Mouse (Mus musculus) stomach, postnatal 0 days (tissue): ENCODE results near the gene Gm16181. TPM values are rescaled to one million over a fixed set of nuclear protein-coding genes. Genes with fewer than 3 reads are reported as not detected.

ENCODE experiments used
- ATAC-seq: fragments of 200-750 bp; cut with Nextera tagmentation; 2 replicates; pipeline ENCODE4 v1.8.0; 2017; ENCODE audit not compliant: low FRiP score, low TSS enrichment
- DNase-seq: peaks from one replicate; pipeline ENCODE4 v3.0.0-alpha.2; 2016; ENCODE audit warnings: low spot score
- H3K27ac ChIP-seq: fragments of 300-500 bp; sonication (generic); replicated peaks from 2 replicates; pipeline ENCODE4 v1.5.1; 2014; ENCODE audit warnings: mild to moderate bottlenecking, control low read depth
- H3K27me3 ChIP-seq: fragments of 300-500 bp; sonication (generic); 2 replicates; pipeline ENCODE4 v1.6.1; 2014; ENCODE audit warnings: low read length; ENCODE audit not compliant: control insufficient read depth, insufficient read depth
- H3K36me3 ChIP-seq: fragments of 300-500 bp; sonication (generic); 2 replicates; pipeline ENCODE4 v1.6.1; 2014; ENCODE audit warnings: low read length, mixed read lengths; ENCODE audit not compliant: control insufficient read depth, insufficient read depth
- H3K4me1 ChIP-seq: fragments of 300-500 bp; sonication (generic); replicated peaks from 2 replicates; pipeline ENCODE4 v1.6.1; 2014; ENCODE audit warnings: antibody characterized with exemption; ENCODE audit not compliant: control insufficient read depth, insufficient read depth
- H3K4me2 ChIP-seq: fragments of 300-500 bp; sonication (generic); replicated peaks from 2 replicates; pipeline ENCODE4 v1.6.1; 2014; ENCODE audit warnings: low read depth, mild to moderate bottlenecking, control low read depth, moderate library complexity
- H3K4me3 ChIP-seq: fragments of 300-500 bp; sonication (generic); 2 replicates; pipeline ENCODE4 v1.5.1; 2014; ENCODE audit warnings: low read depth, low read length, control low read depth
- H3K9ac ChIP-seq: fragments of 300-500 bp; sonication (generic); 2 replicates; pipeline ENCODE4 v1.6.1; 2014; ENCODE audit warnings: mild to moderate bottlenecking, low read length, control low read depth, mixed read lengths
- H3K9me3 ChIP-seq: fragments of 300-500 bp; sonication (generic); 2 replicates; pipeline ENCODE4 v1.6.1; 2016; ENCODE audit warnings: low read length; ENCODE audit not compliant: control insufficient read depth
- CTCF ChIP-seq: IDR thresholded peaks from 2 replicates; pipeline ENCODE4 v1.5.1; 2016; ENCODE audit warnings: antibody characterized with exemption, low read depth, mild to moderate bottlenecking, moderate library complexity
- EP300 ChIP-seq: optimal IDR thresholded peaks from 2 replicates; pipeline ENCODE3; 2016; ENCODE audit warnings: antibody characterized with exemption
- WGBS: fragments of 180-500 bp; shearing (Covaris S2); extraction: QIAGEN DNeasy Blood & Tissue Kit; methylation state at CpG from one replicate; pipeline ENCODE4 v1.1.7; 2014; 5-methylcytosine and 5-hydroxymethylcytosine counted together
- polyA plus RNA-seq: library from polyadenylated mRNA; unstranded; fragments of >200 nt; fragmentation: Nextera tagmentation; extraction: Ambion mirVana; gene quantifications from 2 replicates; pipeline ENCODE4 v1.2.1, GENCODE M21; 2015

The Gm16181 gene
- polyA plus RNA-seq, 1 experiment from 2014 or later: 0.27 TPM

GRCm38 (mm10) chr17:35236996-35237395 is 16.4 kb downstream of the Gm16181 start:
- H3K4me1 ChIP-seq: peaks cover 6% of the 10 kb centered on the region
- no peaks in the 10 kb centered on the region for H3K9me3 ChIP-seq
- DNase-seq: no peak
- no peaks in the 10 kb centered on the region for H3K27me3 ChIP-seq
- no peak for ATAC-seq
- H3K9ac ChIP-seq: no peak overlapping the region
- no peaks in the 10 kb centered on the region for H3K36me3 ChIP-seq
- TF ChIP-seq CTCF (no peak), EP300 (no peak)
- WGBS: 74% methylated on average over 9 of the region's 9 CpGs
- no peak overlapping the region for H3K4me3 ChIP-seq
- no peak overlapping the region for H3K27ac ChIP-seq
- no peak overlapping the region for H3K4me2 ChIP-seq

GRCm38 (mm10) chr17:35237504-35237903 is 16.9 kb downstream of the Gm16181 start:
- H3K9me3 ChIP-seq: no peaks in the 10 kb centered on the region
- TF ChIP-seq EP300: no peak
- no peak for TF ChIP-seq CTCF
- no peaks in the 10 kb centered on the region for H3K27me3 ChIP-seq
- ATAC-seq (no peak), DNase-seq (no peak)
- peaks cover 6% of the 10 kb centered on the region for H3K4me1 ChIP-seq
- H3K27ac ChIP-seq: no peak overlapping the region
- H3K4me3 ChIP-seq: no peak overlapping the region
- WGBS: 90% methylated on average over 12 of the region's 12 CpGs
- no peak overlapping the region for H3K9ac ChIP-seq
- no peak overlapping the region for H3K4me2 ChIP-seq
- H3K36me3 ChIP-seq: no peaks in the 10 kb centered on the region

DNA sequence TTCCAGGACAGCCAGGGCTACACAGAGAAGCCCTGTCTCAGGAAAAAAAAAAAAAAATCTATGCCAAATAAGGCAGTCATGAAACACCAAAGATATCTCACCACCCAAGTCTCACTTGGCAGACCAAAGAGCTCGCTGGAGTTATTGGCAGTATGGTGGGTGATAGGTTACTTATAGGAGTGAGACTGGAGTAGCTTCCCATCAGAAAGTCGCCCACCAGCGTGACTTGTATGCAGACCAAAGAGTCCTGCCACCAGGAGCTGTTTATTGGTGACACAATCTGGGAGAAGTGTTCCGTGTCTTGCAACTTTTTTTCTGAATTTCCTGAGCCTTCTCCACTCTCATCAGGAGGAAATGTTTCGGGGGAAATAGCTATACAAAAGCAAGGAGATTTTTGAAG is 19.1 kb downstream of the Gm16181 start:
- ATAC-seq: no peak
- H3K4me2 ChIP-seq: no peak overlapping the region
- H3K27ac ChIP-seq: peak overlapping the region; percentile 100
- H3K4me3 ChIP-seq: no peak overlapping the region
- H3K9me3 ChIP-seq: no peaks in the 10 kb centered on the region
- no peak overlapping the region for H3K9ac ChIP-seq
- H3K4me1 ChIP-seq: peaks cover 9% of the 10 kb centered on the region
- TF ChIP-seq CTCF: no peak
- DNase-seq: no peak
- peaks cover 8% of the 10 kb centered on the region for H3K36me3 ChIP-seq
- WGBS: 80% methylated on average over 5 of the region's 5 CpGs
- no peaks in the 10 kb centered on the region for H3K27me3 ChIP-seq

GRCm38 (mm10) chr17:35240384-35241304 is 20.0 kb downstream of the Gm16181 start:
- 24% methylated on average over 12 of the region's 12 CpGs for WGBS
- Histone ChIP-seq H3K4me1 (peaks cover 7% of the 10 kb centered on the region), H3K27ac (peak overlapping the region; percentile 100), H3K4me3 (peak overlapping the region; percentile 82), H3K36me3 (peaks cover 9% of the 10 kb centered on the region), H3K9me3 (no peaks in the 10 kb centered on the region), H3K9ac (peak overlapping the region; percentile 98), H3K4me2 (peak overlapping the region; percentile 83), H3K27me3 (no peaks in the 10 kb centered on the region)
- no peak for ATAC-seq
- peak; percentile 53 for DNase-seq
- TF ChIP-seq CTCF: no peak
- peak; percentile 70 for TF ChIP-seq EP300

GRCm38 (mm10) chr17:35241305-35242014 is 20.8 kb downstream of the Gm16181 start, which contains the start of gene Ddx39b:
TSS of gene Ddx39b (plus strand) at chr17:35241746.
- ATAC-seq (peak; percentile 86), DNase-seq (peak; percentile 96)
- peaks cover 7% of the 10 kb centered on the region for H3K4me1 ChIP-seq
- H3K9me3 ChIP-seq: no peaks in the 10 kb centered on the region
- H3K36me3 ChIP-seq: peaks cover 15% of the 10 kb centered on the region
- H3K27me3 ChIP-seq: no peaks in the 10 kb centered on the region
- H3K4me3 ChIP-seq: peak within 1 kb of the TSS; percentile 82
- H3K9ac ChIP-seq: peak within 1 kb of the TSS; percentile 98
- under 1% methylated on average over 65 of the region's 69 CpGs for WGBS
- peak; percentile 44 for TF ChIP-seq CTCF
- TF ChIP-seq EP300: peak; percentile 94
- peak within 1 kb of the TSS; percentile 83 for H3K4me2 ChIP-seq
- H3K27ac ChIP-seq: peak within 1 kb of the TSS; percentile 100
